Mouse (Mus musculus) kidney, adult 2 months (tissue): ENCODE measurements at regions not wholly inside any gene's neighbourhood (a gene's known extent, or its start where the extent isn't known, plus 50 kb on each side); places are given as distances from the start of the nearest gene placed in this dataset.
"Not testable (repeated sequence)": the region's sequence is repeated elsewhere in the genome, so short reads cannot be mapped to it uniquely, and the experiment has no call there.

Experiments used
- DNase-seq: peaks from one replicate; pipeline ENCODE4 v3.0.0; 2021
- H3K27ac ChIP-seq: fragments of 200-500 bp; 2 replicates; pipeline ENCODE4 v1.5.1; 2012; ENCODE audit warnings: low read depth, low read length, control low read depth, inconsistent platforms; ENCODE audit not compliant: insufficient read depth
- H3K27me3 ChIP-seq: fragments of 200-500 bp; replicated peaks from 2 replicates; pipeline ENCODE4 v1.6.1; 2012; ENCODE audit warnings: mild to moderate bottlenecking, moderate library complexity, low read length, inconsistent platforms; ENCODE audit not compliant: control insufficient read depth, insufficient read depth
- H3K36me3 ChIP-seq: fragments of 200-500 bp; 2 replicates; pipeline ENCODE4 v1.6.1; 2012; ENCODE audit warnings: mild to moderate bottlenecking, moderate library complexity, low read length, inconsistent platforms; ENCODE audit not compliant: control insufficient read depth, insufficient read depth
- H3K4me1 ChIP-seq: fragments of 200-500 bp; 2 replicates; pipeline ENCODE4 v1.6.1; 2011; ENCODE audit warnings: low read length; ENCODE audit not compliant: control insufficient read depth, insufficient read depth
- H3K4me3 ChIP-seq: fragments of 200-500 bp; 2 replicates; pipeline ENCODE4 v1.5.1; 2011; ENCODE audit warnings: mild to moderate bottlenecking, low read depth, low read length, control low read depth; ENCODE audit not compliant: insufficient read depth
- CTCF ChIP-seq: fragments of 200-500 bp; conservative IDR thresholded peaks from 2 replicates; pipeline ENCODE4 v1.5.1; 2011; ENCODE audit warnings: low read depth, mild to moderate bottlenecking, control low read depth, low read length, moderate library complexity, mixed read lengths; ENCODE audit not compliant: insufficient read depth, insufficient read length
- POLR2A ChIP-seq: fragments of 200-500 bp; IDR thresholded peaks from one replicate; pipeline ENCODE4 v1.6.1; 2011; ENCODE audit warnings: low read depth, low read length, control low read depth
- WGBS: fragments of 180-500 bp; shearing (Covaris S2); methylation state at CpG from one replicate; pipeline ENCODE4 v1.1.7; 2018; 5-methylcytosine and 5-hydroxymethylcytosine counted together

DNA sequence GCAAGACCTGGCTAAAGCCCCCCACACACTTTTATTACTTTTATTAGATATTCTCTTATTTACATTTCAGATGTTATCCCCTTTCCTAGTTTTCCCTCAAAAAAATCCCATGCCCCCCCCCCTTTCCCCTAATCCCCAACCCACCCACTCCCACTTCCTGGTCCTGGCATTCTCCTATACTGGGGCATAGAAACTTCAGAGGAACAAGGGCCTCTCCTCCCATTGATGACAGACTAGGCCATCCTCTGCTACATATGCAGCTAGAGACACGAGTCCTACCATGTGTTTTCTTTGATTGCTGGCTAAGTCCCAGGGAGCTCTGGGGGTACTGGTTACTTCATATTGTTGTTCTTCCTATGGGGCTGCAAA, 116.8 kb downstream of the Rfpl4b start:
- not testable (repeated sequence) for H3K4me3 ChIP-seq, H3K27ac ChIP-seq, H3K4me1 ChIP-seq, DNase-seq, H3K27me3 ChIP-seq, H3K36me3 ChIP-seq
- WGBS = 83% methylated on average over 1 of the region's 1 CpGs

DNA sequence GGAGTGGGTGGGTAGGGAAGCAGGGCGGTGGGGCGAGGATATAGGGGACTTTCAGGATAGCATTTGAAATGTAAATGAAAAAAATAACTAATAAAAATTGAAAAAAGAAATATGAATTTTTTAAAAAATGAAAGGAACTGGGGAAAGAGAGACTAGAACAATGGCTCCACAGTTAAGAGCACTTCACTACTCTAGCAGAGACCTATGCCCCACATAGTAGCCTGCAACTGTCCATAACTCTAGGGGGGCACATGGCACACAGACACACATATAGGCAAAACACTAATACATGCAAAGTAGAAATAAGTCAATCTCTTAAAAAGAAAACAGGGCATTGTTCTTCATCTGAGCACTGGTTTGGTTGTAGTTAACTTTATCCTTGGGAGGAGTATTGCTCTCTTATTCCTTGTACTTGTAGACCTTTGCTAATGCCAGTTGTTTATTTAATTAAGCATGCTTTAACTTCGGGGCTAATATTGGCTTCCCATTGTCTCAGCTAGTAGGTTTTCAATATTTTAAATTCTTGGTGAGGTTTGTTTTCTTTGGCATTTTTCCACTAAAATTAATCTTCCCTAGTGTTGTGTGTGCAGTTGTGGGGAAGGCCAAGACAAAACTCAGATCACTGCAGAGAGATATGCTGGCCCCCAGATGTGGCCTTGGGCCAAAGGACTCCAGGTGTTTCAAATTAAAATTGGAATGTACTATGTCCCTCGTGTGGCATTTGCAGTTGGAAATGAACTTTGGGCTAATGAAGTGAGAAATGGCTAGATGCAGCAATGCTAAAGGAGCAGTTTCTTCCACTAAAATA, 117.4 kb downstream of the Rfpl4b start:
- 67% methylated on average over 4 of the region's 4 CpGs for WGBS
- DNase-seq = no peak
- H3K4me3 ChIP-seq = no peak overlapping the region
- H3K27ac ChIP-seq = no peak overlapping the region
- H3K36me3 ChIP-seq = no peaks in the 10 kb centered on the region
- no peaks in the 10 kb centered on the region for H3K27me3 ChIP-seq
- TF ChIP-seq CTCF (no peak), POLR2A (no peak)
- no peaks in the 10 kb centered on the region for H3K4me1 ChIP-seq

DNA sequence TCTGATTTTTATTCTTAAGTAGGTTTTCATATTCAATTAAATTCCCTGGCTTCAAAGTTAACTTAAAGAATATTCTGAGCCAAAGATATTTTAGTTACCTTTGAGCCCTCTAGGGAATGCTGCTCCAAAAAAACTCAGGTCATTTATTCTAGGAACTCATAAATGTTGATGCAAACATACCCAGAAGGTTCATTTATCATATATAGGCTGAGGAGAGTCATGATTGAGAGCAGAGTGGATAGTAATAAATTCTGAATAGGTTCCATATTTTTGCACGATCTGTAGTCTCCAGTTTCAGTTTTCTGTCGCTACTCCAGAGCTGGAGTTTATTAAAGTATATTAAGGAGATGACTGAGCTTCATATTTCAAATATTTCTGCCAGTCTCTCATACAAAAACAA, 144.1 kb downstream of the Rfpl4b start:
- DNase-seq = no peak
- Histone ChIP-seq H3K27me3 (no peaks in the 10 kb centered on the region), H3K27ac (no peak overlapping the region), H3K4me3 (no peak overlapping the region), H3K4me1 (no peaks in the 10 kb centered on the region), H3K36me3 (no peaks in the 10 kb centered on the region)
- 84% methylated on average over 2 of the region's 2 CpGs for WGBS
- TF ChIP-seq CTCF (no peak), POLR2A (no peak)

DNA sequence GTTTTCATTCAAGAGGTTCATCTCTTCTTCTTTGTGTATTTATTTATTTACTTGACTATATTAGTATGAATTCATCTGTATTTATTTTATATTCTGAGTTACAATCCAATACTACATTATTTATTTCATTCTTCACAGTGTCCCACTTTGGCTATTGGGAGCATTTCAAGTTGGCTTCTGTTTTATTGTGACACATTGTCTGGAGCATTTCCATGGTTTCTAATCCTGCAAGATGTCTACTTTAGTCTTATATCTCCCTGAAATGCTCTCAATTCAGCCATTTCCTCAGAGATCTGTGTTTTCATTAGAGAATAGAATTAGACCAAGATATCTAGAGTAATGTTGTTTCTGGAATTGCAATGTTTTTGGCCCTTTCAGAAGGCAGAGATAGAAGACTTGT, 153.0 kb downstream of the Rfpl4b start:
- Histone ChIP-seq H3K36me3 (no peaks in the 10 kb centered on the region), H3K27me3 (no peaks in the 10 kb centered on the region), H3K4me1 (no peaks in the 10 kb centered on the region), H3K27ac (no peak overlapping the region), H3K4me3 (no peak overlapping the region)
- DNase-seq = no peak
- TF ChIP-seq POLR2A = no peak
- TF ChIP-seq CTCF = no peak

GRCm38 (mm10) chr10:38667841-38668240, 153.7 kb downstream of the Rfpl4b start:
- TF ChIP-seq POLR2A (no peak), CTCF (no peak)
- Histone ChIP-seq H3K36me3 (no peaks in the 10 kb centered on the region), H3K4me3 (no peak overlapping the region), H3K27ac (no peak overlapping the region), H3K4me1 (no peaks in the 10 kb centered on the region), H3K27me3 (no peaks in the 10 kb centered on the region)
- no peak for DNase-seq

GRCm38 (mm10) chr10:38635695-38636094, 185.9 kb downstream of the Rfpl4b start:
- Histone ChIP-seq H3K36me3 (no peaks in the 10 kb centered on the region), H3K4me3 (no peak overlapping the region), H3K27ac (no peak overlapping the region), H3K4me1 (no peaks in the 10 kb centered on the region), H3K27me3 (no peaks in the 10 kb centered on the region)
- no peak for DNase-seq
- 63% methylated on average over 1 of the region's 1 CpGs for WGBS
- TF ChIP-seq CTCF = no peak

- Histone ChIP-seq H3K4me1 (no peaks in the 10 kb centered on the region), H3K27me3 (no peaks in the 10 kb centered on the region), H3K36me3 (no peaks in the 10 kb centered on the region), H3K27ac (no peak overlapping the region), H3K4me3 (no peak overlapping the region)
- WGBS = 74% methylated on average over 4 of the region's 4 CpGs
- no peak for TF ChIP-seq POLR2A
- TF ChIP-seq CTCF = no peak
- no peak for DNase-seq
Observed at GRCm38 (mm10) chr10:38629907-38630505, 191.6 kb downstream of the Rfpl4b start.

DNA sequence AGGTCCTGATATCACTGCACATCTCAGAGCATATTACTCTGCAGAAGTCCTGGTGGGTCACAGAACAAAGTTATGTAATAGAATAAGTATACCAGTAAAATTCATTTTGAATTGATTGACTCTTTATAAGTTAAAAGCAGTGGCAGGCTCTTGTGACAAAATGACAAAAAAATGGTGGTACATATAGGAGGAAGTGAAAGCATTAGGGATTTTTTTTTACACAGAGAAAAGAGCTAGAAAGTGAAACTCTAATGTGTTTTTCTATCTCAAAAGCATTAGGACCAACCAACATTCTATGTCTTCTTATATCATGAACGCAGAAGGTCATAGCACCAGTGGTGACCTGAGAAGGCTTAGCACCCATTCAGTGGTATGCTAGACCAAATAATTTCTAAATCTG, 198.2 kb downstream of the Rfpl4b start:
- Histone ChIP-seq H3K4me1 (no peaks in the 10 kb centered on the region), H3K27ac (no peak overlapping the region), H3K4me3 (no peak overlapping the region), H3K36me3 (no peaks in the 10 kb centered on the region), H3K27me3 (no peaks in the 10 kb centered on the region)
- TF ChIP-seq CTCF = no peak
- no peak for TF ChIP-seq POLR2A
- DNase-seq = no peak
- 91% methylated on average over 1 of the region's 1 CpGs for WGBS
